Mouse (Mus musculus): ENCODE results near the gene Map4. TPM values are rescaled to one million over a fixed set of nuclear protein-coding genes. Genes with fewer than 3 reads are reported as not detected.

Map4 gene
- polyA plus RNA-seq, 1 experiment from 2014 or later, result 33.9 TPM

DNA sequence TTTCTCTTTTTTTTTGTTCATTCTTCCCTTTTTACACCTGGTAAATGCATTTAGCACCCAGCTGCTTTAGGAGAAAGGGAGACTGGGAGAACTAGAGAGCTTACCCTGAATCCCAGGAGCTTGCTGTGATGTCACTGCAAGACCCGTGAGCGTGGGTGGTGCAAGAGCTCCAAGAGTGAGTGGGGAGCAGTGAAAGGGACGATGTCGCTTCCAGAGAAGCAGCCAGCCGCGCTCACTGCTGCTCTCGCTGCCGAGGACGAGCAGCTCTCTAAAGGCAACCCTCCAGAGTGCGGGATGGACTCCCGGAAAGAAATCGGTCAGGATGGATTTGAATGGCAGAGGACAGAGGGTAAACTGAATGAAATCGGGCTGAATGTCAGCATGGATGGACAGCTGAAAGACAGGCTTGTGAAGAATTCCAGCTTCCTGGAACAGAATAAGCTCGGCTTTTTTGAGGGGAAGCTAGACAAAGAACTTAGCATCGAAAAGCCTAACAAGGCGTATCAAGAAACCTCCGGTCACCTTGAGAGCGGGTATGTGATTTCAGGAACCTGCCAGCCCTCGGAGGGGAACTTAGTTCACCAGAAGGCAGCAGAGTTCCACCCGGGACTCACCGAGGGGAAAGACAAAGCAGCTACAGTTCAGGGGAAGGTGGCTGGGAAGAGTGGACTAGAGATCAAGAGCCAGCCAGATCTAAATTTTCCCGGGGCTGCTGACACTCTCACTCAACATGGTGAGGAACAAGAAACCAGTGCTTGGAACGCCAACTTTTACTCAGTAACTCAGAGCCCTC lies 120.8 kb downstream of the Map4 start:
- 0 out of 2 replicates have a peak, but pooled peaks cover 5% of the 10 kb centered on the region for H3K4me1 ChIP-seq (replicated peaks; ENCODE audit: insufficient read depth, low read length)
- H3K4me2 ChIP-seq (ENCODE audit: low read length), result peak overlapping the region; percentile 8; the same call in 1 of the 2 replicates
- no peaks in the 10 kb centered on the region for H3K9me3 ChIP-seq (replicated peaks; ENCODE audit: low read length)
- DNase-seq (ENCODE audit: low spot score) (peak; percentile 9), ATAC-seq (replicated peaks; ENCODE audit: low FRiP score, low read depth) (no peak)
- H3K4me3 ChIP-seq (replicated peaks; ENCODE audit: low read depth, low read length), result no peak overlapping the region
- H3K36me3 ChIP-seq (ENCODE audit: insufficient read depth, low read length), result no peaks in the 10 kb centered on the region
- TF ChIP-seq CTCF (IDR thresholded peaks at IDR 0.05; ENCODE audit: low read depth), result no peak
- H3K27ac ChIP-seq, result no peak overlapping the region
- H3K27me3 ChIP-seq (ENCODE audit: insufficient read depth, low read length), result no peaks in the 10 kb centered on the region
- WGBS, result 53% methylated on average over 23 of the region's 23 CpGs
- H3K9ac ChIP-seq (ENCODE audit: low read depth, low read length), result no peak overlapping the region

DNA sequence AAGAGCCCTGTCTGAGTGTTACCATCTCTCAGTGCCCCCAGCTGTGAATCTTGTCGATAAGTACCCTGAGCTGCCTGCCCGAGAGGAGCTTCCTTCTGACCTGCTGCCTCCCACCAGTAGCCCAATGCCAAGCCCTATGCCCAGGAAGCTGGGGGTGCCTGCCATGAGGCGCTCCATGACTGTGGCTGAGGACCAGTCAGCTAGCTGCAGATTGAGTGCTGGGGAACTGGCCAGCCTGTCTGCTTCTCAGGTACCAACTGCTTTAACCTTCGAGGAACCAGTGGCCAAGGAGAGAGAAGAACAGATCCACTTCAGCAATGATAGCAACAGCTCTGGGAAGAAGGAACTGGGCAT lies 121.7 kb downstream of the Map4 start:
- TF ChIP-seq CTCF (IDR thresholded peaks at IDR 0.05; ENCODE audit: low read depth), result no peak
- Histone ChIP-seq H3K27ac (0 out of 2 replicates have a peak overlapping the region, but pooled peaks have one; percentile 16), H3K9ac (ENCODE audit: low read depth, low read length) (no peak overlapping the region), H3K36me3 (ENCODE audit: insufficient read depth, low read length) (no peaks in the 10 kb centered on the region), H3K4me1 (replicated peaks; ENCODE audit: insufficient read depth, low read length) (0 out of 2 replicates have a peak, but pooled peaks cover 5% of the 10 kb centered on the region), H3K9me3 (replicated peaks; ENCODE audit: low read length) (no peaks in the 10 kb centered on the region), H3K4me2 (ENCODE audit: low read length) (no peak overlapping the region), H3K27me3 (ENCODE audit: insufficient read depth, low read length) (no peaks in the 10 kb centered on the region), H3K4me3 (replicated peaks; ENCODE audit: low read depth, low read length) (no peak overlapping the region)
- no peak for DNase-seq (ENCODE audit: low spot score)
- no peak; the same call in 1 of the 2 replicates for ATAC-seq (replicated peaks; ENCODE audit: low FRiP score, low read depth)
- WGBS, result 77% methylated on average over 4 of the region's 4 CpGs

GRCm38 (mm10) chr9:110053305-110054079 lies 122.2 kb downstream of the Map4 start:
- H3K4me2 ChIP-seq (ENCODE audit: low read length), result no peak overlapping the region
- H3K4me3 ChIP-seq (replicated peaks; ENCODE audit: low read depth, low read length), result no peak overlapping the region
- H3K36me3 ChIP-seq (ENCODE audit: insufficient read depth, low read length), result no peaks in the 10 kb centered on the region
- WGBS, result 40% methylated on average over 8 of the region's 8 CpGs
- no peak for TF ChIP-seq CTCF (IDR thresholded peaks at IDR 0.05; ENCODE audit: low read depth)
- no peak overlapping the region for H3K9ac ChIP-seq (ENCODE audit: low read depth, low read length)
- H3K9me3 ChIP-seq (replicated peaks; ENCODE audit: low read length), result no peaks in the 10 kb centered on the region
- H3K27ac ChIP-seq, result no peak overlapping the region
- ATAC-seq (replicated peaks; ENCODE audit: low FRiP score, low read depth) (no peak), DNase-seq (ENCODE audit: low spot score) (no peak)
- 0 out of 2 replicates have a peak, but pooled peaks cover 5% of the 10 kb centered on the region for H3K4me1 ChIP-seq (replicated peaks; ENCODE audit: insufficient read depth, low read length)
- no peaks in the 10 kb centered on the region for H3K27me3 ChIP-seq (ENCODE audit: insufficient read depth, low read length)

- no peak overlapping the region for H3K4me2 ChIP-seq (ENCODE audit: low read length)
- ATAC-seq (replicated peaks; ENCODE audit: low FRiP score, low read depth) (no peak), DNase-seq (ENCODE audit: low spot score) (no peak)
- H3K9me3 ChIP-seq (replicated peaks; ENCODE audit: low read length), result no peaks in the 10 kb centered on the region
- WGBS, result 90% methylated on average over 2 of the region's 2 CpGs
- TF ChIP-seq CTCF (IDR thresholded peaks at IDR 0.05; ENCODE audit: low read depth), result no peak
- H3K36me3 ChIP-seq (ENCODE audit: insufficient read depth, low read length), result no peaks in the 10 kb centered on the region
- H3K4me3 ChIP-seq (replicated peaks; ENCODE audit: low read depth, low read length), result no peak overlapping the region
- no peak overlapping the region for H3K9ac ChIP-seq (ENCODE audit: low read depth, low read length)
- H3K4me1 ChIP-seq (replicated peaks; ENCODE audit: insufficient read depth, low read length), result 0 out of 2 replicates have a peak, but pooled peaks cover 5% of the 10 kb centered on the region
- no peaks in the 10 kb centered on the region for H3K27me3 ChIP-seq (ENCODE audit: insufficient read depth, low read length)
- H3K27ac ChIP-seq, result no peak overlapping the region
Observed at GRCm38 (mm10) chr9:110054080-110054421, 122.8 kb downstream of the Map4 start.

DNA sequence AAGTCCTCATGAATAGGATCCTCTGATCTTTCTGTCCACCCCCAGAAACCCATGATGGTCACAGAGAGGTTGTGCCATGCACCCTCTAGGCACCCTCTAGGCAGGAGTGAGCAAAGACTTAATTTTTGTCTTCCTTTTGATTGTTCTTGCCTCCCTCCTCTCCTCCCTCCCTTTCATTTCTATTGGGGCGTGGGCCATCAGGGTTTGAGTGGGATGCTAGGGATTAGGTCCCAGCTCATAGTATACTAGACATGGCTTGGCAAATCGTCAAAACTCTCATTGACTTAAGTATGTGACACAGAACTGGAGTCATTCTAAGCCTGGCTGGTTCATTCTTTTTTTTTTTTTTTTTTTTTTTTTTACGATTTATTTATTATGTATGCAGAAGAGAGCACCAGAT lies 123.5 kb downstream of the Map4 start:
- ATAC-seq (replicated peaks; ENCODE audit: low FRiP score, low read depth), result no peak
- WGBS, result 73% methylated on average over 3 of the region's 3 CpGs
- Histone ChIP-seq H3K27ac (no peak overlapping the region), H3K4me2 (ENCODE audit: low read length) (no peak overlapping the region), H3K9ac (ENCODE audit: low read depth, low read length) (no peak overlapping the region), H3K4me3 (replicated peaks; ENCODE audit: low read depth, low read length) (no peak overlapping the region), H3K4me1 (replicated peaks; ENCODE audit: insufficient read depth, low read length) (0 out of 2 replicates have a peak, but pooled peaks cover 5% of the 10 kb centered on the region), H3K36me3 (ENCODE audit: insufficient read depth, low read length) (no peaks in the 10 kb centered on the region), H3K9me3 (replicated peaks; ENCODE audit: low read length) (no peaks in the 10 kb centered on the region), H3K27me3 (ENCODE audit: insufficient read depth, low read length) (no peaks in the 10 kb centered on the region)
- TF ChIP-seq CTCF (IDR thresholded peaks at IDR 0.05; ENCODE audit: low read depth), result no peak
- DNase-seq (ENCODE audit: low spot score), result peak; percentile 23

DNA sequence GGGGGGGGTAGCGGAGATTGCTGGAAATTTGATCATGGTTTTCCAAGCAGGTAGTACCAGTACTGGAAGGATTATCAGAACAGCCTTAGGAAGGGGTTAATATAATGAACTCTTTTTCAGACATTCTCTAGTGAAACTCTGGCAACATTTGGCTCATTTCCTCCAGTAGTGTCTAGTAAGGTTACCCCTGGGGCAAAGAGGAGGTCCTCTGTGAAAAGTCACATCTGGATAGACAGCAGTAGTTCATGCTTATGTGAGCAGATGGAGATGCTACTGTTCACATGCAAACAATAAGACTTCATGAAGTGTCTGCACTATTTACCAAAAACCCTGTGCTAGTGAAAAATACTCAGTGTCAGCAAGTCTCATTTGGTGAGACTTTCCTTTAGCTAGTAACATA lies 125.9 kb downstream of the Map4 start:
- 0 out of 2 replicates have a peak, but pooled peaks cover 5% of the 10 kb centered on the region for H3K4me1 ChIP-seq (replicated peaks; ENCODE audit: insufficient read depth, low read length)
- no peak overlapping the region for H3K4me3 ChIP-seq (replicated peaks; ENCODE audit: low read depth, low read length)
- 83% methylated on average over 1 of the region's 1 CpGs for WGBS
- DNase-seq (ENCODE audit: low spot score) (peak; percentile 64), ATAC-seq (replicated peaks; ENCODE audit: low FRiP score, low read depth) (no peak)
- H3K9me3 ChIP-seq (replicated peaks; ENCODE audit: low read length), result no peaks in the 10 kb centered on the region
- H3K36me3 ChIP-seq (ENCODE audit: insufficient read depth, low read length), result no peaks in the 10 kb centered on the region
- H3K9ac ChIP-seq (ENCODE audit: low read depth, low read length), result no peak overlapping the region
- H3K4me2 ChIP-seq (ENCODE audit: low read length), result no peak overlapping the region
- no peak for TF ChIP-seq CTCF (IDR thresholded peaks at IDR 0.05; ENCODE audit: low read depth)
- no peaks in the 10 kb centered on the region for H3K27me3 ChIP-seq (ENCODE audit: insufficient read depth, low read length)
- H3K27ac ChIP-seq, result no peak overlapping the region

All from kidney, postnatal 0 days (tissue).